Mouse (Mus musculus): ENCODE results near the gene Cfap298.
A peak's percentile ranks its signal among the peaks of the same experiment; 100 is the strongest.

Gene Cfap298

DNA sequence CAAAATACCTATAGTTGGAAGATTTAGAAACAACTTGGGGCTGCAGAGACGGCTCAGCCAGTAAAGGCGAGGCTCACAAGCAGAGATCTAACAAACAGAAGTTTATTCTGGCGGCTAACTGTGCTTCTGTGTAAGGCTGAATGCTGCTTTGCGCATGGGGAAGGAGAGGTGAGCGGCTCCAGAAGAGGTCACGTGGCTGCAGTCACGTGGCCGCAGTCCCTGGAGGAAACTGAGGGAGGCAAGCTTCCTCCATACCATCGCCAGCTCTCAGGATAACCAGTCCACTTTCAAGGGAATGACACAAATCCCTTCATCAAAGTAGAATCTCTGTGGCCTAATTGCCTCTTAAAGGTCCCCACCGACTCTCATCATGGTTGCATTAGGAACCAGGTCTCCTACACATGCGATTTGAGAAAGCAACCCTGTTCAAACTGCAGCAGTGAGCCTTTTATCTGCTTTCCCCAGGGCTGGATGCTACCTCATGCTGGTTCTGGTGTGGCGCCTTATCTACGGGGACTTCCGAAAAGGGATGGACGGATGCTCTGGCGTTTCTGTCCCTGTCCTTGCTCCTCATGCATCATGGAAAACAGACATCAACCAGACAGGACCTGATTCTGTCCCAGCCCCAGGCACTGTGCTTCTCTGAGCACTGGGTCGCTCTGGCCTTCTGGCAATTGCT, 23.9 kb downstream of the Cfap298 start:
- DNase-seq = no peak

GRCm38 (mm10) chr16:90907250-90907649, 27.7 kb downstream of the Cfap298 start:
- no peak for DNase-seq

DNA sequence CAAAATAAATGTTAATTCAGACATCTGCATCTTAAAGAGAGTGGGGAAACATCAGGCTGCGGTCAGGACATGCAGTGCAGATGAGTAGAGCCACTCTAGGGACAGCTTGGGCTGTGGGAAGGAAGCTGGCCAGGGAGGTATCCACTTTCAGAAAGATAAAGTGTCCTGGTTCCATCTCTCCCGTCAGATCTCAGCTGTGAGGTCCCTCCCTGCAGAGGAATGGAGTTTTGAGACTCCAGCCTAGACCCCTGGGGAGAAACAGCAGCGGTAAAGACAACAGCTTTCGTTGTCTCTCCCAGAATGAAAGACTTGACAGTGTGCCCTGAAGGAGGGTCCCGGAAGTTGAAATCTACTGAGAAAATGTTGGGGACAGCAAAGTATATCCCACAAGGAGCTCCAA, 31.6 kb downstream of the Cfap298 start:
- no peak for DNase-seq

- DNase-seq = no peak
These were observed 33.5 kb downstream of the Cfap298 start for GRCm38 (mm10) chr16:90901364-90901763.

DNA sequence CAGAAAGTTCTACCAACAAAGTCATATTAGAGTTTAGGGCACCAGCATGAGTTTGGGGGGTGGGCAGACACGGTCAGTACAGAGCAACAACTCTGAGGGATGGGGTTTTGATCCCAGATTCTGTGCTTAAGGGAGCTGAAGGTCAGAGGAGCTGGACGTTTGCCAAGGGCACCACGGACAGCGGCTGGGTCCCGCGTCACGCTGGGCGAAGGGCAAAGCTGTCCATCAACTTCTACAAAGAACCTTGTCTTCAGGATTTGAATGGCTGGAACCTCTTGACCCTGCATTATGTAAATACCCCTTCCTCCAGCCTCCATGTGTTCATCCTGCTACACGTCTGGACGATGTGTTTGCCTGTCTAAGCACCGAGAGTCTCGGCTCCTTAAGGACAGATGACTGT, 35.4 kb downstream of the Cfap298 start:
- DNase-seq = peak; percentile 47

GRCm38 (mm10) chr16:90897651-90898050, 37.3 kb downstream of the Cfap298 start:
- DNase-seq = peak; percentile 32

DNA sequence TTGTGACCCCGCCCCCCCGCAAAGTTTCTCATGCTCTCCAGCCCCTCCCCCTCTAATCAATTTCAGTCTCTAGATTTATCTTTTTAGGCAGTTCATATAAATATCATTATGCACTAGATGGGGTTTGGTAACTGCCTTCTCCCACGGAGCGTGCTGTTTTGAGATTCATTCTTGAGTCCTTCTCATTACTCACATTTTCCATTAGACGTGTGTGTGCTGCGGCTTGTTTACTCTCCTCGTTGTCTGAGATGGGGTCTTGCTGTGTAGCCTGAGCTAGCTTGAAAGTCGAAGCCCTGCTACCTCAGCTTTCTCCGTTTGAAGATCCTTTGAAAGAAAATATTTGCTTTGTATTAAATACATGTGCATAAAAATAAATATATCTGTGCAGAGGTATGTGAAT, 41.1 kb downstream of the Cfap298 start:
- no peak for DNase-seq

DNA sequence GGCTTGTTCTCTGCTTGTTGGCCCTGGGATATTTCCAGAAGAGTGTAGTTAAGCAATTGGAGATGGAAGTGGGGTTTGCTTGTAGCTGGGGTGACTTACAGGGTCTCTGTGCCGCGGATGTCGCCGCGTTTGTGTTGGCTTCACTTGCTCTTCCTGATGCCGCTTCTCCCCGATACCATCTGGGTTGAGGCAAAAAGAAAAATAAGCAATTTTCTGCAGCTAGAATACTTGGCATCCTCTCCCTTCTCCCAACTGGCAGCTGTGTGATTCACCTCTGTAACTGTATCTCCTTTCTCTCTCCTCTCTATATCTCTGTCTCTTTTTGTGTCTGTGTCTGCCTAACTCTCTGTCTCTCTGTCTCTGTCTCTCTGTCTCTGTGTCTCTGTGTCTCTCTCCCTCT, 41.9 kb downstream of the Cfap298 start:
- DNase-seq = no peak

- DNase-seq = no peak
These were observed 42.8 kb downstream of the Cfap298 start for GRCm38 (mm10) chr16:90892081-90892480.

- peak; percentile 45 for DNase-seq
These were observed 43.3 kb downstream of the Cfap298 start for GRCm38 (mm10) chr16:90891601-90892000.

DNA sequence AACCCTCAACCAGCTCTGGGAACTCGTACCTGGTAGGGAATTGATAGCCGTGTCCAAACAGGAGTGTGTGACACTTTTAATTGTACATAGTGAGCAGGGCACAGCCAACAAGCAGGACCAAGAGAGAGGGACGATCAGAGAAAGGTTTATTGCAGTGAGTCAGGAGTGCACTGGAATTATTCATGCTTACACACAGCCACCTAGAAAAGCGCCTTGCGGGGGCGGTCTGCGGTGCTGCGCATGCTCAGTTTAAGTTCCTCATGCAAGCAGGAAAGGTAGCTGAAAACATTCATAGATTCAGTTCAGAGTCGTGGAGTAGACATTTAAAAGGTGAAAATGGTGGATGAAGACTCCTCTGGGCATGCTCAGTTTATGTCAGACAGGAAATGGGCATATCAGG, 44.2 kb downstream of the Cfap298 start:
- DNase-seq = no peak

DNA sequence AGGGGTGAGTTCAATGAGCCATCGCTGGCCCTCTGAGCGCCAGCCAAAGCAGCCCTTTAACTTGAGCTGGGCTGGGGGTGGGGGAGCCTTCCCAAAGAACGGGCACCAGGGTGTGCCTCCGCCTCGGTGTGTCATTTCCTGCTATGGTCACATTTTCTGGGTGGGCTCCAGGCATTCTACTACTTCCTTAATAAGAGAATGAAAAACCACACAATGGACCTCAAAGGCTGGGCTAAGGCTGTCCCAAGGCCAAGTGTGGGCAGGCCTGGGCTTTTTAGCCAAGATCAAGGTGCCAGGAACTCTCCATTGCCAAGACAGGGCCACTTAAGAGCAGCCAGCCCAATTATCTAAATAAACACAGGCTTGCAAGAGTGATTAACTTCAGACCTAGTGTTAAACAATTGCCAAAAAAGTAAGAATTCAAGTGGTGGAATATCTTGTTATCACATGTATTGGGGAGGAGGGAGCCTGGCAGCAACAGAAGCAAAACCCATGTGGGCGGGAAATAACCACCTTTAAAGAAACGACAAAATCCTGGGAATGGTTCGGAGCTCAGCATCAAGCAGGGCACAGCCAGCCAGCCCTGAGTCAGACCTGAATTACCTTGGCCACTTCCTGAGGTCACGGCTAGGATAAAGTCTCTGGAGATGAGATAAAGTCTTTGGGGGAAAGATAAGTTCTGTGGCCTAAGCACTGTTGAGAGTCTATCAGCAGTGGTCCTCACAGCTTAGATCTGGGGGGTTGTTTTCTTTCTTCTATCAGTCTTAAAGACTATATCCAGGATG, 48.9 kb downstream of the Cfap298 start:
- DNase-seq = no peak

DNA sequence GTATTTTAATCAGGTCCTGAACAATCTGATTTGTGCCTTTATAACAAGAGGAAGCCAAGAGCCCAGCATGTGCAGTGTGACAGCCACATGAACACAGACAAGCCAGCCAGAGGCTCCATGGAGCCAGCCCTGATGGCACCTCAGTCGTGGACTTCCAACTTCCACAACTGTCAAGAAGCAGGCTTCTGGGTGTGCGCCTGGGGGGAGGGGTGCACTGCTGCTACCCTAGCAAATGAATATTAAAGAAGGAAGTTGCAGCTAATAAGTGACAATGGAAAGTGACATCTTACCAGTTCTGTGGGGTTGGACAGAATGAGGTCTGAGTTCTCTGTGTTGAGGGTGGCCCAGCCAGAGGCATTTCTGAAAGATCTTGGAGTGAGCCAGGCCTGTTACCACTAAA, 49.6 kb downstream of the Cfap298 start:
- no peak for DNase-seq

DNA sequence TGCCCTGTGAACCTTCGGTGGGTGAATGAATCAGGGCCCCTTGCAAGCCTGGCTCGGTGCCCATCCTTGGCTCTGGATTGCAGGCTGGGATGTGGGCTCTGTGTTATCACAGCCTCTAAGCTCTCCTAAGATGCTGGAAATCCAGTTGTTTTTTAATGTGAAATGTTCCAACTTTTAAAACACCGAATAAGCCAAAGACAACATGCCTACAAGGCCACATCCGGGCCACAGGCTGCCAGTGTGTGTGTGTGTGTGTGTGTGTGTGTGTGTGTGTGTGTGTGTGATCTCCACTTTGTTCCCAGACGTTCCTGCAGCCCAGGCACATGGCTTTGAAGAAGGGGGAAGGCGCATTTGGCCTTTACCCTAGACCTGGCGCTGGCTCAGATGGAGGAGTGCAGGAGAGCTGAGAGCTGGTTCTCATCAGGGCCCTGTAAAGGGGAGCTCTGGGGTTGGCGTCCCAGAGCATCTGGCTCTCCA, 52.4 kb downstream of the Cfap298 start:
- no peak for DNase-seq

GRCm38 (mm10) chr16:90878135-90878860, 56.6 kb downstream of the Cfap298 start:
- DNase-seq = no peak
